Mouse (Mus musculus) brain, adult 10 weeks (tissue): ENCODE measurements around the gene Nudt17. TPM values are rescaled to one million over a fixed set of nuclear protein-coding genes. Genes with fewer than 3 reads are reported as not detected.

ENCODE experiments used
- polyA plus RNA-seq: library from polyadenylated mRNA; stranded (reverse); fragments of 350-450 nt; fragmentation: Illumina TruSeq; extraction: RNeasy Lipid Tissue Mini Kit (QIAGEN cat#74804); gene quantifications from one replicate; pipeline ENCODE4 v1.2.3, GENCODE M21; 2015; ENCODE audit warnings: low read depth, low replicate concordance

The Nudt17 gene
- polyA plus RNA-seq = 13.2 TPM

DNA sequence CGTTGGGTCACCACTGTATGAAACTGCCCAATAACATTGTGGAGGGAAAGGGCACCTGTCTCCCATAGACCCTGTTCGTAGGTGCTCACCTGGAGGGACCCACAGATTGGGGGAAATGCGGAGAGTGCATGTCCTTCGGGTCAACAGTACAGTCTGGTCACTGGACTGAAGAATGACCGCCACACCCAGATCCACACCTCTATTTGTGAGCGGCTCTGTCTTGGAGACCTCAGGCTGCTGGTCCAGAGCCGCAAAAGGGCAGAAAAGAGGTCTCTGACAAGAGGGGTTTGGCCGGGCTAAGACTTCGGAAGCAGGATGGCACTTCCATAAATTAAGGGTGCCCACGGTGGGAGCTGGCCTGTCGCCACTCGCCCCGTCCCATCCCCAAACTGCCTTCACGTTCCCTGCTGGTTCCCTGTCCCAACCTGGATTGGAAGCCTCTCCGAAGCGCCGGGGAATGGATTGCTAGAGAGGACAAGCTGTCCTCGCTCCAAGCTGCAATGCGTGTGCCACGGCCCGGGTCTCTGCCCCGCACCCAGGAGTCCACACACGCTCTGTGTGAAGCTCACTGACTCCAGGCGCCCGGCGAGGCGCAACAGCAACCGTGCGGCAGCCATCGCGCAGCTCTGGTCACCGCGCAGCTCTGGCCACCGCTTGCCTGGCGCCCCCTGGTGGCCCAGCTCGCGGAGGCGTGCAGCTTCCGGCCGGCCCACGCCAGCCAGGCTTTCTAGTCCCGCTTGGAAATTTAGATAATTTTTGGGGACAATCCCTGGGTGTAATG is at the start of gene Nudt17:
Gene Nudt17 (minus strand): TSS at position 660 of the 781 bp plus-strand sequence.

DNA sequence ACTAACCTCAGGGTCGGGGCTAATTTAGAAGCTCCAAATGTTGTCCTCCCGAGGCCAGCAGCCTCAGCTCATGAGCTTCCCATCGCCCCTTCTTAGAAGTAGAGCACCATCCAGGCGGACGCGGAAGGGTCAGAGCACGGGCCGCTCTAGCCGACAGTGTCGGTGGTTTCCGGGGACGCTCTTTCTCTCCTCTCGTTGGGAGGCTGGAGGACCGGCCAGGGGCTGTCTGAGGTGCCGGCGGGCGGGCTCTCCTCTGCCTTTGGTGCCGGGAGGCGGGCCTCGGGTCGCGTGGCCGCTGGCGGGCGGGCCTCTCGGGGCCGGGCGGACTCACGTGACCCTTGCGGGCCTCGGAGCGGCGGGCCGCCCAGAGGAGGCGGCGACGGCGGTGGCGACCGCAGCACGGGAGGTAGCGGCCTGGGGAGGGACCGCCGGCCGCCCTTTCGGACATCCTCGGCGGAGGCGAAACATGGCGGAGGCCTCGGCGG is 19.0 kb upstream of the Nudt17 start, which contains the start of the genes Polr3c and Rnf115:
Gene Polr3c (minus strand): TSS at position 286 of the 485 bp plus-strand sequence.
Gene Rnf115 (plus strand): TSS at position 322 of the 485 bp plus-strand sequence.

DNA sequence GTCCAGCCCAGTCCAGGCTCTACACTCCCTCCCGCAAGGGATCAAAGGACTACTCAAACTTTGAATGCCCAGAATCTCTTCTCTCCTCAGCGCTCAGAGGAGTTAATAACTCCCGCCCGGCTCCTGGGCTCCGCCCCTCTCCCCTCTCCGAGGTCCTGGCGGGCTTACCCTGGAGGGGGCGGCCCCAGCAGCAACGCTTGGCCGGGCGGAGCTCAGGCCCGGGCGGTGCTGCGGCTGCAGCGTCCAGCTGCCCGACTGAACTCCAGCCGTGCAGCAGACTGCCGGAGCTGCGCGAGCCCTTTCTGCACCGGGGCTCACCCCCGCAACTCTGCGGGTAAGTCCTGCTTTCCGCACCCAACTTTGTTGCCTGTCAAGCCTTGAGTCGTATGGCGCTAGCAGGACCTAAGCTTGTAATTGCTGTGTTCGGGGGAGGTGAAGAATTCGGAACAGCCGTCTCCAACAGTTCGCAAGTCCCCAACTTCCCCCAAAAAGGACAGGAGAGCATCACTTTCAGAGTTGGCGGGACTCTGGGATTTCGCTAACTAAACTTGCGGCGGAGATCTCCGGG is 12.1 kb downstream of the Nudt17 start, which contains the start of gene Pias3:
Gene Pias3 (plus strand): TSS at position 187 of the 568 bp plus-strand sequence.

DNA sequence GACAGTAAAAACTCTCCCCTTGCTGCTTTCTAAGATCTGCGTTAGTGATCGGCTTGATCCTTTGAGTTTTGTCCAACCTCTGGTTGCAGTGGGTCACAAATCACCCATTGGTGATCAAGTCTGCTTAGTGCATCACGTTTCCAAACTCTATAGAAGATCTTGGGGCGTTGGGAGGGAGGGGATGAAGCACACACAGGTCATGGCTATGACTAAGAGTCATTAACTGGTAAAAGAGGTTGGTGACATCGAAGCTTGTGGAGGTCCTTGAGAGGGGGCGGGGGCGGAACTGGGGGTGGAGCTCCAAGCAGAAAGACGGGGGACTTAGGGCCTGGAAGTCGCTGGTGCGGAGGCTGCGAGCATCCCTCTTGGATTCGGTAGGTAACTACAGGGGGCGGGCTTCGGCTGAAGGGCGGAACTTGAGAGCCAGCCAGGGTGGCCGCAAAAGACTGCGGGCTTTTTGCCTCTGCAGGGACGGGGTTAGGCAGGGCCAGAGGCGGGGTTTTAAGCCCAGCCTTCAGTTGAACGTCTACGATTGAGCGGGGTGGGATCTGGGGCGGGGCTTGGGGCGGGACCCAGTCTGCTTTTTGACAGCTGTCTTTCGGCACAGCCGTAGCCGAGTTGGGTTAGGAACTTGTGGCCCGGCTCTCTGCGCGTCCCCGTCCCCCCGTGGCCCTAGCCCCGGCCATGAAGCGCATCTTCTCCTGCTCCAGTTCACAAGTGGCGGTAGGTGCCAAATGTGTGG is 38.5 kb downstream of the Nudt17 start, which contains the start of gene Ankrd35:
Gene Ankrd35 (plus strand): TSS at position 405 of the 742 bp plus-strand sequence.

Other genes starting within 250 kb of the Nudt17 start
- 0.94 TPM for gene Hfe2, start 183.4 kb downstream of the Nudt17 start, polyA plus RNA-seq
- 25.5 TPM for gene Txnip, start 150.6 kb downstream of the Nudt17 start, polyA plus RNA-seq
- not detected for gene Gm16253, start 131.6 kb downstream of the Nudt17 start, polyA plus RNA-seq
- 39.7 TPM for gene Polr3gl, start 114.4 kb downstream of the Nudt17 start, polyA plus RNA-seq
- gene Ankrd34a, start 111.9 kb downstream of the Nudt17 start, polyA plus RNA-seq = 43.7 TPM
- 15.8 TPM for gene Lix1l, start 107.4 kb downstream of the Nudt17 start, polyA plus RNA-seq
- 41.9 TPM for gene Rbm8a, start 78.6 kb downstream of the Nudt17 start, polyA plus RNA-seq
- 73.8 TPM for gene Pex11b, start 73.2 kb downstream of the Nudt17 start, polyA plus RNA-seq
- gene Gm42957, start 73.1 kb downstream of the Nudt17 start, polyA plus RNA-seq = 0.12 TPM
- gene Itga10, start 63.0 kb downstream of the Nudt17 start, polyA plus RNA-seq = 2.6 TPM
- 6.8 TPM for gene Ankrd35, start 38.4 kb downstream of the Nudt17 start, polyA plus RNA-seq
- gene Pias3, start 12.2 kb downstream of the Nudt17 start, polyA plus RNA-seq = 23.9 TPM
- 28.5 TPM for gene Polr3c, start 19.1 kb upstream of the Nudt17 start, polyA plus RNA-seq
- 60.1 TPM for gene Rnf115, start 19.1 kb upstream of the Nudt17 start, polyA plus RNA-seq
- not detected for gene Pdzk1, start 120.7 kb upstream of the Nudt17 start, polyA plus RNA-seq
- gene Cd160, start 120.8 kb upstream of the Nudt17 start, polyA plus RNA-seq = not detected
- 0.27 TPM for gene Gja5, start 196.1 kb upstream of the Nudt17 start, polyA plus RNA-seq
- 29.8 TPM for gene Gpr89, start 196.8 kb upstream of the Nudt17 start, polyA plus RNA-seq
- gene Gja8, start 217.5 kb upstream of the Nudt17 start, polyA plus RNA-seq = not detected